Mouse (Mus musculus) hindlimb bud, embryonic 11.5 days (tissue): Measurements from ENCODE around the gene Vmn1r215.
"Not testable (repeated sequence)": the region's sequence is repeated elsewhere in the genome, so short reads cannot be mapped to it uniquely, and the experiment has no call there.

Source experiments
- DNase-seq: peaks from one replicate; pipeline ENCODE4 v3.0.0-alpha.2; 2012; ENCODE audit warnings: low read depth, low spot score; ENCODE audit errors: extremely low spot score

The Vmn1r215 gene

GRCm38 (mm10) chr13:23067725-23068124 lies at the start of gene Vmn1r215:
Gene Vmn1r215 (plus strand): TSS chr13:23068025.
- no peak for DNase-seq

- DNase-seq: no peak
Observed at GRCm38 (mm10) chr13:23018158-23018557, 49.7 kb upstream of the Vmn1r215 start.

- DNase-seq: no peak
Observed at GRCm38 (mm10) chr13:23024812-23025211, 43.0 kb upstream of the Vmn1r215 start.

GRCm38 (mm10) chr13:23030118-23030517 lies 37.7 kb upstream of the Vmn1r215 start, which contains the start of gene Vmn1r214:
Gene Vmn1r214 (plus strand): TSS chr13:23030418.
- no peak for DNase-seq

- no peak for DNase-seq
Observed at GRCm38 (mm10) chr13:23057778-23058177, 10.0 kb upstream of the Vmn1r215 start.

GRCm38 (mm10) chr13:23069312-23069711 lies 1.5 kb downstream of the Vmn1r215 start:
- DNase-seq: no peak

GRCm38 (mm10) chr13:23094386-23094785 lies 26.6 kb downstream of the Vmn1r215 start:
- DNase-seq: no peak

- DNase-seq: not testable (repeated sequence)
Observed at GRCm38 (mm10) chr13:23118126-23118525, 50.3 kb downstream of the Vmn1r215 start, which contains the start of gene Vmn1r217. Gene Vmn1r217 (minus strand): TSS chr13:23118226.

- no peak for DNase-seq
Observed at GRCm38 (mm10) chr13:23120611-23121010, 52.8 kb downstream of the Vmn1r215 start.
